Mouse (Mus musculus) cerebellum, adult 11-12 months (tissue): ENCODE measurements at regions not wholly inside any gene's neighbourhood (a gene's known extent, or its start where the extent isn't known, plus 50 kb on each side); places are given as distances from the start of the nearest gene placed in this dataset.

Source experiments
- DNase-seq: peaks from one replicate; pipeline ENCODE4 v3.0.0; 2022

- DNase-seq, result no peak
Measured at GRCm38 (mm10) chr15:36378640-36379039, 628.9 kb downstream of the Zfp706 start.

- no peak for DNase-seq
Measured at GRCm38 (mm10) chr15:36376551-36376950, 631.0 kb downstream of the Zfp706 start.

GRCm38 (mm10) chr15:36375549-36375885, 632.1 kb downstream of the Zfp706 start:
- no peak for DNase-seq

- DNase-seq, result peak; percentile 67
Measured at GRCm38 (mm10) chr15:36374732-36375548, 632.6 kb downstream of the Zfp706 start.

- DNase-seq, result no peak
Measured at GRCm38 (mm10) chr15:36373900-36374611, 633.5 kb downstream of the Zfp706 start.

- no peak for DNase-seq
Measured at GRCm38 (mm10) chr15:36373481-36373880, 634.1 kb downstream of the Zfp706 start.

GRCm38 (mm10) chr15:36371382-36371781, 636.2 kb downstream of the Zfp706 start:
- no peak for DNase-seq

GRCm38 (mm10) chr15:36370906-36371305, 636.7 kb downstream of the Zfp706 start:
- no peak for DNase-seq

GRCm38 (mm10) chr15:36367296-36367695, 640.3 kb downstream of the Zfp706 start:
- DNase-seq, result no peak

- DNase-seq, result no peak
Measured at GRCm38 (mm10) chr15:36364757-36365156, 642.8 kb downstream of the Zfp706 start.

- DNase-seq, result no peak
Measured at GRCm38 (mm10) chr15:36364062-36364461, 643.5 kb downstream of the Zfp706 start.

- DNase-seq, result no peak
Measured at GRCm38 (mm10) chr15:36362911-36363565, 644.5 kb downstream of the Zfp706 start.

- no peak for DNase-seq
Measured at GRCm38 (mm10) chr15:36361522-36362148, 645.9 kb downstream of the Zfp706 start.

GRCm38 (mm10) chr15:36360694-36361521, 646.7 kb downstream of the Zfp706 start:
- DNase-seq, result no peak

- DNase-seq, result no peak
Measured at GRCm38 (mm10) chr15:36355851-36356250, 651.7 kb downstream of the Zfp706 start.

- DNase-seq, result no peak
Measured at GRCm38 (mm10) chr15:36354545-36354944, 653.0 kb downstream of the Zfp706 start.

- no peak for DNase-seq
Measured at GRCm38 (mm10) chr15:36353793-36354192, 653.8 kb downstream of the Zfp706 start.

GRCm38 (mm10) chr15:36352929-36353328, 654.6 kb downstream of the Zfp706 start:
- DNase-seq, result no peak

- DNase-seq, result no peak
Measured at GRCm38 (mm10) chr15:36351693-36352092, 655.9 kb downstream of the Zfp706 start.

GRCm38 (mm10) chr15:36348348-36348747, 659.2 kb downstream of the Zfp706 start:
- DNase-seq, result no peak

GRCm38 (mm10) chr15:36347333-36347845, 660.2 kb downstream of the Zfp706 start:
- DNase-seq, result no peak

- no peak for DNase-seq
Measured at GRCm38 (mm10) chr15:36346126-36346525, 661.4 kb downstream of the Zfp706 start.
